Mouse (Mus musculus) embryonic facial prominence, embryonic 12.5 days (tissue): ENCODE measurements around the gene Inca1. TPM values are rescaled to one million over a fixed set of nuclear protein-coding genes. Genes with fewer than 3 reads are reported as not detected.

Source experiments
- ATAC-seq: fragments of 200-750 bp; cut with Nextera tagmentation; 2 replicates; pipeline ENCODE4 v1.8.0; 2017; ENCODE audit not compliant: insufficient number of reproducible peaks, insufficient read depth, low FRiP score, low TSS enrichment
- H3K27ac ChIP-seq: fragments of 300-500 bp; sonication (generic); 2 replicates; pipeline ENCODE4 v1.5.1; 2016; ENCODE audit warnings: mild to moderate bottlenecking
- H3K27me3 ChIP-seq: fragments of 300-500 bp; sonication (generic); 2 replicates; pipeline ENCODE4 v1.6.1; 2016; ENCODE audit warnings: mild to moderate bottlenecking, moderate library complexity
- H3K36me3 ChIP-seq: fragments of 300-500 bp; sonication (generic); 2 replicates; pipeline ENCODE4 v1.6.1; 2016; ENCODE audit warnings: mild to moderate bottlenecking
- H3K4me1 ChIP-seq: fragments of 300-500 bp; sonication (generic); 2 replicates; pipeline ENCODE4 v1.6.1; 2016
- H3K4me2 ChIP-seq: fragments of 300-500 bp; sonication (generic); replicated peaks from 2 replicates; pipeline ENCODE4 v1.6.1; 2016; ENCODE audit warnings: mild to moderate bottlenecking, moderate library complexity
- H3K4me3 ChIP-seq: fragments of 300-500 bp; sonication (generic); 2 replicates; pipeline ENCODE4 v1.5.1; 2016; ENCODE audit warnings: mild to moderate bottlenecking
- H3K9ac ChIP-seq: fragments of 300-500 bp; sonication (generic); 2 replicates; pipeline ENCODE4 v1.6.1; 2016; ENCODE audit warnings: mild to moderate bottlenecking, moderate library complexity
- H3K9me3 ChIP-seq: fragments of 300-500 bp; sonication (generic); 2 replicates; pipeline ENCODE4 v1.6.1; 2016; ENCODE audit warnings: mild to moderate bottlenecking, moderate library complexity
- WGBS: fragments of 180-500 bp; shearing (Covaris S2); methylation state at CpG from one replicate; pipeline ENCODE4 v1.1.7; 2016; 5-methylcytosine and 5-hydroxymethylcytosine counted together
- polyA plus RNA-seq: library from polyadenylated mRNA; unstranded; fragments of >200 nt; fragmentation: Nextera tagmentation; extraction: Ambion mirVana; gene quantifications from 2 replicates; pipeline ENCODE4 v1.2.1, GENCODE M21; 2016

The Inca1 gene
- 1.1 and 1.6 TPM in 2 replicates for polyA plus RNA-seq

GRCm38 (mm10) chr11:70699722-70700556 is at the start of gene Inca1, which contains the start of gene Kif1c:
Inca1 (minus strand) TSS chr11:70700155.
Kif1c (plus strand) TSS chr11:70700548.
- H3K9ac ChIP-seq = peak within 1 kb of the TSS; percentile 97
- H3K4me3 ChIP-seq = peak within 1 kb of the TSS; percentile 89
- peaks cover 17% of the 10 kb centered on the region for H3K36me3 ChIP-seq
- peaks cover 24% of the 10 kb centered on the region for H3K4me1 ChIP-seq
- peak within 1 kb of the TSS; percentile 94 for H3K27ac ChIP-seq
- no peaks in the 10 kb centered on the region for H3K9me3 ChIP-seq
- peak within 1 kb of the TSS; percentile 87 for H3K4me2 ChIP-seq
- no peaks in the 10 kb centered on the region for H3K27me3 ChIP-seq
- ATAC-seq = peak; percentile 89
- 1% methylated on average over 69 of the region's 69 CpGs for WGBS

DNA sequence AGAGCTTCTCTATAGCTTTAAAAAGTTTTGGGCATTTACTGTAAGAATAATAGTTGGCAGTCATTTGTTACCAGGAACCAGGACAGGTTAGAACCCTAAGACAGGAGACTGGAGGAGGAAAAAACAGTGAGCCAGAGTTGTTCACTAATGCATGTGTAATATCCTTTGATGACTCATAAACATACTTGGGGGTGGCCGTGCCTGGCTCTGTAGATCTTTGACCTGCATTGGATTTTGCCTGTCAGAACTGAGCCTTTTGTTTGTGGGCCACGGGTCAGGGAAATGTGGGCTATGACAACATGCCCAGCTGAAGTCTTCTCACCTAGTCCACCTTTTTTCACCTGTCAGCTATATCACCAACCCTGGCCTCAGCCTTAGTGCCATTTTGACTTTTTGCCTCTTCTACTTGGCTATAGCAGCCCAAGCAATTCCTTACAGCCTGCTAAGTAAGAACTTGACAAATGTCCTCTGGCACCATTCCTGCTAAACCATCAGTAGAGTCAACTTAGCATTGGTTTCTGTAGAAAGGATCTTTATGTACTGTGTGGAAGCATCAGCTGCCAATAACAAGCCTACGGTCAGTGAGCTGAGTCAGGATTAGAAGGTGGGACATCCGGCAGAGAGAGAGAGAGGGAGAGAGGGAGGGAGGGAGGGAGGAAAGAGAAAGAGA is 48.1 kb upstream of the Inca1 start:
- no peaks in the 10 kb centered on the region for H3K4me1 ChIP-seq
- no peak for ATAC-seq
- H3K4me3 ChIP-seq = no peak overlapping the region
- no peaks in the 10 kb centered on the region for H3K27me3 ChIP-seq
- H3K9me3 ChIP-seq = no peaks in the 10 kb centered on the region
- H3K9ac ChIP-seq = no peak overlapping the region
- WGBS = 87% methylated on average over 4 of the region's 4 CpGs
- H3K27ac ChIP-seq = no peak overlapping the region
- H3K4me2 ChIP-seq = no peak overlapping the region
- H3K36me3 ChIP-seq = no peaks in the 10 kb centered on the region

DNA sequence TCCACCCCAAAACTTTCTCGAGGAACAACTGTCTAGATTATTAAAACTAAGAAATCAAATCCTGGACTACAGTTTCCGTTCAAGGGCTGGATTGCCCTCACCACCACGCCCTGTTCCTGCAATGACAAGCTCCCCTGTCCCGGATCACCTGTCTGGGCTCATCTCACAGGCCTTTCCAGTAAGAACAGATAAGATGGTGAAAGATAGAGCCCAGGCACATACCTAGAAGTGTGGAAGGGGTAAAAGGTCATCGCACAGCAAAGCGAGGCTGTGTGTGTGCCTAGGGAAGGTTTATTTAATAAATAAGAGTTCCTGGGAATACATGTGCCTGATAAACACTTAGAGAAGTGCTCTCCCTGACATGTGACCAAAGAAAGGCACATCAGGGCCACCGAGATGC is 45.7 kb upstream of the Inca1 start:
- no peak overlapping the region for H3K27ac ChIP-seq
- no peaks in the 10 kb centered on the region for H3K4me1 ChIP-seq
- no peaks in the 10 kb centered on the region for H3K27me3 ChIP-seq
- ATAC-seq = no peak
- H3K4me3 ChIP-seq = no peak overlapping the region
- no peaks in the 10 kb centered on the region for H3K36me3 ChIP-seq
- H3K4me2 ChIP-seq = no peak overlapping the region
- no peaks in the 10 kb centered on the region for H3K9me3 ChIP-seq
- H3K9ac ChIP-seq = no peak overlapping the region
- 83% methylated on average over 7 of the region's 7 CpGs for WGBS

DNA sequence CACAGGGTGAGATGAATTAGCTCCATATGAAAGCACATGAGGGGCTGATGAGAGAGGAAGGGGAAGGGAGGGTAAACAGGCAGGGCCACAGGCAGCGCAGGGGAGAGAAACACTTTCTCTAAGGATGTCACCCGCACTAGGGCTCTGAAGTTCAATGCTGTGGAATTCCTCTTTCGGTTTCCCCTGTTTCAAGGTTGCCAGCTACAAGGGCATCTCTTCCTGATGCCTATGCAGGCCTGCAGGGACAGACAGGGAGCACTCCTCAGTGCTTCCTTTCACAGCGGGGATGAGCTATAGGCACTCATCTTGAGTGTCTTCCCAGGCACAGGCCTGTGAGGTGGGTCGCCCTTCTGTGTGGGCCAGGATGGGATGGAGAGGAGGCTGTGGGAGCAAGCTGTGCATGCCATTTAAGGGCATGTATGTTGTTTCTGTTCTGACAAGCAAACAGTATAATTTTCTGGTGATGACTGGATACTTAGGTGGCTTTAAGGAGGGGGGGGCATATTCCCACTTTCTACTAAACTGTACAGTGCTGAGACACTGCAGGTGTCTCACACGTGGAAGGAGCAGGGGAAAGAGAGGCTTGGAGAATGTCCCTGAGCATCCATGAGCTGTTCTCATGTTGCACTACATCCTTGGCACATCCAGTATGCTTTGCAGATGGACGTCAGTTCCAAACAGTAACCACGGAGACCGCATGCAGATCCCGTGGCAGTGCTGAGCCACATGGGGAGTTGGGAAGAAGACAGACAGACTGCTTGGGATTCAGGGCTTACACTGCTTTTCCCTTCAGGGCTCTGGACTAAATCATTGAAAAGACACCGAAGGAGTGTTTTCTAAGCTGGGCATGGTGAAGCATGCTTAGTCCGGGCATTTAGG is 42.9 kb upstream of the Inca1 start:
- Histone ChIP-seq H3K4me3 (no peak overlapping the region), H3K27me3 (no peaks in the 10 kb centered on the region), H3K4me1 (no peaks in the 10 kb centered on the region), H3K4me2 (no peak overlapping the region), H3K9me3 (no peaks in the 10 kb centered on the region), H3K9ac (no peak overlapping the region), H3K36me3 (no peaks in the 10 kb centered on the region), H3K27ac (no peak overlapping the region)
- no peak for ATAC-seq
- WGBS = 76% methylated on average over 12 of the region's 12 CpGs

DNA sequence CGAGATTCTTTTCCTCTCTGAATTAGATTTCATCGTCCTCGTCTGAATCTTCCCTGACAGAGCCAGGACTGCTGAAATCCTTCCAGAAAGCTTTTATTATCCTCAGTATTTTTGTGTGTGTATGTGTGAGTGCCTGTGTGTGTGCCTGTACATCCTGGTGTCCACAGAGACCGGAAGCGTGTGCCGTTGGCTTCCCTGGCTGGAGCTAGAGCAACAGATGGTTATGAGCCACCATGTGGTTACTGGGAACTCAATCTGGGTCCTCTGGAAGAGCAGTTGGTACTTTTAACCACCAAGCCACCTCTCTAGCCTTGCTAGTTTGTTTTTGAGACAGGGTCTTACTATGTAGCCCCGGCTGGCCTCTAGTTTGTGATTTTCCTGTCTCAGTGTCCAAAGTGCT is 42.2 kb upstream of the Inca1 start:
- Histone ChIP-seq H3K4me3 (no peak overlapping the region), H3K4me2 (no peak overlapping the region), H3K4me1 (no peaks in the 10 kb centered on the region), H3K27ac (no peak overlapping the region), H3K27me3 (no peaks in the 10 kb centered on the region), H3K9me3 (no peaks in the 10 kb centered on the region), H3K9ac (no peak overlapping the region), H3K36me3 (no peaks in the 10 kb centered on the region)
- no peak for ATAC-seq
- 82% methylated on average over 7 of the region's 7 CpGs for WGBS

GRCm38 (mm10) chr11:70741603-70742002 is 41.6 kb upstream of the Inca1 start:
- no peak overlapping the region for H3K4me2 ChIP-seq
- no peak for ATAC-seq
- H3K4me1 ChIP-seq = no peaks in the 10 kb centered on the region
- no peaks in the 10 kb centered on the region for H3K27me3 ChIP-seq
- no peaks in the 10 kb centered on the region for H3K36me3 ChIP-seq
- no peak overlapping the region for H3K9ac ChIP-seq
- H3K4me3 ChIP-seq = no peak overlapping the region
- 91% methylated on average over 3 of the region's 3 CpGs for WGBS
- H3K27ac ChIP-seq = no peak overlapping the region
- H3K9me3 ChIP-seq = no peaks in the 10 kb centered on the region

DNA sequence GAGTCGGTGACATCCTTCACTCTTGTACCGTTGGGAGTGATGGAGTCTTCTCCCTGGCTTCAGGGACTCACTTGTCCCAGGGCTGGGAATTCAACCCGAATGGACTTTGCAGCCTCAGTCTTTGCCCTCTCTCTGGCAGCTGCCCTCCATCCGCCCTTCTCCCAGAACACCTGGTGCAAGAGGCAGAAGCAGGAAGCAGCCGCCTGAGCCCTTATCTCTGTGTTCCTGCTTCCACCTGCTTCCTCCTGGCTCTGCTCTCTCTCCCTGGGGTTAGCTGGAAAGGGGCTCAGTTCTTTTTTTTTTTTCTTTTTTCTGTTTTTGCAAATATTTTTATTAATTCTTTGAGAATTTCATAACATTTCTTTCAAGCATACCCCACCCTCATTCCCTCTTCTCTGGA is 37.8 kb upstream of the Inca1 start:
- no peaks in the 10 kb centered on the region for H3K27me3 ChIP-seq
- no peaks in the 10 kb centered on the region for H3K4me1 ChIP-seq
- no peak overlapping the region for H3K27ac ChIP-seq
- no peak for ATAC-seq
- H3K4me2 ChIP-seq = no peak overlapping the region
- no peaks in the 10 kb centered on the region for H3K9me3 ChIP-seq
- H3K36me3 ChIP-seq = no peaks in the 10 kb centered on the region
- WGBS = 73% methylated on average over 5 of the region's 5 CpGs
- H3K4me3 ChIP-seq = no peak overlapping the region
- no peak overlapping the region for H3K9ac ChIP-seq

- Histone ChIP-seq H3K9me3 (no peaks in the 10 kb centered on the region), H3K9ac (no peak overlapping the region), H3K27me3 (no peaks in the 10 kb centered on the region), H3K4me2 (no peak overlapping the region), H3K4me3 (no peak overlapping the region), H3K27ac (no peak overlapping the region), H3K36me3 (peaks cover 12% of the 10 kb centered on the region), H3K4me1 (no peaks in the 10 kb centered on the region)
- no peak for ATAC-seq
- 51% methylated on average over 5 of the region's 5 CpGs for WGBS
These were observed 33.3 kb upstream of the Inca1 start for GRCm38 (mm10) chr11:70733256-70733655.

DNA sequence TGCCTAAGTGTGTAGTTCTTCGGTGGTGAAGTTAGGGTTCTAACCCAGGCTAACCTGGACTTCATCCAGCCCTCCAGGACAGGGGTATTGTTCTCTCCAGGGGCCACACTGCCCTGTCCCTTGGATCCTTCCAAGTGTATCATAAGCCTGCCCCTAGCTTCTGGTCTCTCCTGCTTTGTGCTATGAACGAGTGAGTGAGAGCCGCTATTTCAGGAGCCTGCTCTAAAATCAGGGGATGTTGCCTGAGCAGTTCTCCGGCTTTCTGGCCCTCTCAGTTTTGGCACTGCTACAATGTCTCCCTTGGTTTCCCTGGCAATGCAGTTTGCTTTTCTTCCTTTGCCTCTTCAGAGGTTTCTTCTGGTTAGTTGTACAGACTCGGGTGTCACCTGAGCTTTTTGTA is 31.2 kb upstream of the Inca1 start:
- Histone ChIP-seq H3K4me1 (no peaks in the 10 kb centered on the region), H3K4me2 (no peak overlapping the region), H3K9me3 (no peaks in the 10 kb centered on the region), H3K27ac (no peak overlapping the region), H3K27me3 (no peaks in the 10 kb centered on the region), H3K4me3 (no peak overlapping the region), H3K36me3 (peaks cover 33% of the 10 kb centered on the region), H3K9ac (no peak overlapping the region)
- 69% methylated on average over 5 of the region's 5 CpGs for WGBS
- ATAC-seq = no peak

GRCm38 (mm10) chr11:70730427-70731038 is 30.6 kb upstream of the Inca1 start:
- no peaks in the 10 kb centered on the region for H3K4me1 ChIP-seq
- peaks cover 40% of the 10 kb centered on the region for H3K36me3 ChIP-seq
- H3K27me3 ChIP-seq = no peaks in the 10 kb centered on the region
- H3K9ac ChIP-seq = no peak overlapping the region
- no peak overlapping the region for H3K27ac ChIP-seq
- no peaks in the 10 kb centered on the region for H3K9me3 ChIP-seq
- H3K4me3 ChIP-seq = no peak overlapping the region
- no peak for ATAC-seq
- no peak overlapping the region for H3K4me2 ChIP-seq
- 80% methylated on average over 9 of the region's 9 CpGs for WGBS

DNA sequence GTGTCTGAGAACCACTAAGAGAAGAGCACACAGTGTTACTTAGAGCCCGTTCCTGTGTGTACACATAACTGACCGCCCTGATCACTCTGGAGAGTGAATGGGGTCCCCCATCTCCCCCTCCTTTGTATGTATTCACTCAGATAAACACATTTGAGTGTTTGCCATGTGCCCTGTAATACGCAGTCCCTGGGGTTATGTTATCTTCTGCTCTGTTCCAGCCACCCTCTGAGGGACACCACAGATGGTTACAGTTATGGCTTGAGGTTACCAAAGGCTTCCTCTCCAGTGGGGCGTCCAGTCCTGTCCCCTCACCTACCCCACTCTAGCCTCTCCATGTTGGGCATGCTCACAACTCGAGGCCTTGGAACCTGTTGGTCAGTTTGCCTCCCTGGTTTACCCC is 27.4 kb upstream of the Inca1 start:
- H3K27me3 ChIP-seq = no peaks in the 10 kb centered on the region
- no peak overlapping the region for H3K4me2 ChIP-seq
- no peaks in the 10 kb centered on the region for H3K9me3 ChIP-seq
- no peak overlapping the region for H3K27ac ChIP-seq
- WGBS = 83% methylated on average over 5 of the region's 5 CpGs
- H3K4me1 ChIP-seq = no peaks in the 10 kb centered on the region
- H3K4me3 ChIP-seq = no peak overlapping the region
- H3K9ac ChIP-seq = no peak overlapping the region
- ATAC-seq = no peak
- peaks cover 71% of the 10 kb centered on the region for H3K36me3 ChIP-seq
